Mouse (Mus musculus) liver, postnatal 0 days (tissue): ENCODE data around the gene Ctso.

Source experiments
- CTCF ChIP-seq: sonication (generic); IDR thresholded peaks from 2 replicates; pipeline ENCODE4 v1.5.1; 2016; ENCODE audit warnings: antibody characterized with exemption, low read depth
- EP300 ChIP-seq: IDR thresholded peaks from 2 replicates; pipeline ENCODE4 v1.6.1; 2016; ENCODE audit warnings: antibody characterized with exemption, low read depth, mild to moderate bottlenecking

DNA sequence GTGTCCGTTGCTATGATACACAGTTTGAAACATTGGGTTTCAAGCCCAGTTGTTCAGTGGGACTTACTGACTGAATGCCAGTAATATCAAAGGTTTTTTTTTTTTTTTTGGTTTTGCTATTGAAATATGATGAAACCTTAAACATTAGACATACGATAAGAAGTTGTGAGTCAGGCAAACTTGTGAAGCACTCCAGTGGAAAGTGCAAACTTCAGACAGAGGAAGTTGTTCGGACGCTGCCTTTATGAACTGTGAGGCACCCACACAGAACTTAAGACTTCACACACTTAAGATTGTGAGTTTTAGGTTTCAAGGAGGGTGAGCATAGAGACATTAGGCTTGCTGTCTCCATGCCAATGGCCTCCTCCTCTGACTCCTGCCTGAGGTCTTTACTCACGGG, 49.2 kb downstream of the Ctso start:
- TF ChIP-seq CTCF (no peak), EP300 (no peak)
